Mouse (Mus musculus) MEL (cell line): ENCODE data around the gene Bag3. TPM values are rescaled to one million over a fixed set of nuclear protein-coding genes. Genes with fewer than 3 reads are reported as not detected.
A peak's percentile ranks its signal among the peaks of the same experiment; 100 is the strongest.

Source experiments
- DNase-seq: peaks from one replicate; pipeline ENCODE4 v3.0.0; 2011; ENCODE audit warnings: low read depth, low spot score
- H3K27ac ChIP-seq: 2 replicates; pipeline ENCODE4 v1.5.1; 2012; ENCODE audit warnings: low read depth, mild to moderate bottlenecking, control low read depth, low read length, moderate library complexity; ENCODE audit not compliant: control insufficient read depth
- H3K27me3 ChIP-seq, 2 experiments: fragments of 150-350 bp in 1 of 2; sonication (generic) in 1 of 2; 2 replicates each; pipeline ENCODE4 v1.6.1; 2012; ENCODE audit warnings: low read length in 2 of 2, mild to moderate bottlenecking in 2 of 2, improper control_type of control experiment in 1 of 2, moderate library complexity in 1 of 2; ENCODE audit not compliant: insufficient read depth in 2 of 2, control insufficient read depth in 1 of 2
- H3K36me3 ChIP-seq, 2 experiments: 2 replicates each; pipeline ENCODE4 v1.6.1; 2012 to 2014; ENCODE audit warnings: low read length in 2 of 2, improper control_type of control experiment in 1 of 2, inconsistent platforms in 1 of 2, mild to moderate bottlenecking in 1 of 2; ENCODE audit not compliant: insufficient read depth in 2 of 2, control insufficient read depth in 1 of 2
- H3K4me1 ChIP-seq, 2 experiments: fragments of 150-350 bp in 1 of 2; sonication (generic) in 1 of 2; 2 replicates each; pipeline ENCODE4 v1.6.1; 2012; ENCODE audit warnings: low read length in 2 of 2, improper control_type of control experiment in 1 of 2, mild to moderate bottlenecking in 1 of 2; ENCODE audit not compliant: insufficient read depth in 2 of 2, control insufficient read depth in 1 of 2
- H3K4me3 ChIP-seq, 2 experiments: fragments of 150-350 bp in 1 of 2; sonication (generic) in 1 of 2; 2 replicates each; pipeline ENCODE4 v1.5.1; 2012; ENCODE audit warnings: low read depth in 2 of 2, low read length in 2 of 2, mild to moderate bottlenecking in 2 of 2, moderate library complexity in 2 of 2, control low read depth in 1 of 2, improper control_type of control experiment in 1 of 2; ENCODE audit not compliant: control insufficient read depth in 1 of 2, insufficient read depth in 1 of 2
- H3K79me2 ChIP-seq: 2 replicates; pipeline ENCODE4 v1.6.1; 2012; ENCODE audit warnings: mild to moderate bottlenecking, low read length, moderate library complexity; ENCODE audit not compliant: control insufficient read depth, poor library complexity, insufficient read depth
- H3K9ac ChIP-seq: 2 replicates; pipeline ENCODE4 v1.6.1; 2012; ENCODE audit warnings: low read depth, mild to moderate bottlenecking, control low read depth, low read length, moderate library complexity; ENCODE audit not compliant: control insufficient read depth, poor library complexity, severe bottlenecking
- H3K9me3 ChIP-seq: fragments of 150-350 bp; sonication (generic); replicated peaks from 2 replicates; pipeline ENCODE4 v1.6.1; 2012; ENCODE audit warnings: mild to moderate bottlenecking, low read length, improper control_type of control experiment, moderate library complexity; ENCODE audit not compliant: insufficient read depth
- BHLHE40 ChIP-seq: IDR thresholded peaks from 2 replicates; pipeline ENCODE4 v1.6.1; 2012; ENCODE audit warnings: low read depth, mild to moderate bottlenecking, inconsistent platforms, low read length, improper control_type of control experiment, borderline replicate concordance
- CHD1 ChIP-seq: IDR thresholded peaks from 2 replicates; pipeline ENCODE4 v1.6.1; 2012; ENCODE audit warnings: low read depth, mild to moderate bottlenecking, inconsistent platforms, low read length, improper control_type of control experiment
- CHD2 ChIP-seq: IDR thresholded peaks from 2 replicates; pipeline ENCODE4 v1.6.1; 2011; ENCODE audit warnings: low read length, improper control_type of control experiment
- CTCF ChIP-seq, 3 experiments: IDR thresholded peaks in 2 of 3; conservative IDR thresholded peaks in 1 of 3; 2 replicates each; pipeline ENCODE4 v1.5.1; 2011 to 2012; ENCODE audit warnings: low read length in 3 of 3, low read depth in 2 of 3, mild to moderate bottlenecking in 2 of 3, improper control_type of control experiment in 1 of 3, inconsistent platforms in 1 of 3, mixed read lengths in 1 of 3, moderate library complexity in 1 of 3; ENCODE audit not compliant: control insufficient read depth in 1 of 3, insufficient read depth in 1 of 3, poor library complexity in 1 of 3, severe bottlenecking in 1 of 3
- GATA1 ChIP-seq: IDR thresholded peaks from 2 replicates; pipeline ENCODE4 v1.6.1; 2011; ENCODE audit warnings: low read depth, low read length, improper control_type of control experiment
- HCFC1 ChIP-seq: IDR thresholded peaks from 2 replicates; pipeline ENCODE4 v1.6.1; 2012; ENCODE audit warnings: low read depth, mild to moderate bottlenecking, inconsistent platforms, low read length, improper control_type of control experiment, moderate library complexity
- KAT2A ChIP-seq: conservative IDR thresholded peaks from 2 replicates; pipeline ENCODE4 v1.6.1; 2012; ENCODE audit warnings: low read depth, low read length, improper control_type of control experiment, inconsistent platforms
- MAFK ChIP-seq: IDR thresholded peaks from 2 replicates; pipeline ENCODE4 v1.6.1; 2011; ENCODE audit warnings: low read depth, mild to moderate bottlenecking, low read length, improper control_type of control experiment, borderline replicate concordance
- MAZ ChIP-seq: IDR thresholded peaks from 2 replicates; pipeline ENCODE4 v1.6.1; 2012; ENCODE audit warnings: low read depth, mild to moderate bottlenecking, inconsistent platforms, low read length, improper control_type of control experiment
- POLR2A ChIP-seq, 2 experiments: IDR thresholded peaks; 2 replicates each; pipeline ENCODE4 v1.6.1; 2011 to 2012; ENCODE audit warnings: low read length in 2 of 2, mild to moderate bottlenecking in 2 of 2, control low read depth in 1 of 2, improper control_type of control experiment in 1 of 2, low read depth in 1 of 2, moderate library complexity in 1 of 2; ENCODE audit not compliant: control insufficient read depth in 1 of 2, insufficient read depth in 1 of 2, poor library complexity in 1 of 2
- SIN3A ChIP-seq: IDR thresholded peaks from 2 replicates; pipeline ENCODE4 v1.6.1; 2012; ENCODE audit warnings: low read length, improper control_type of control experiment, inconsistent platforms
- TCF12 ChIP-seq: IDR thresholded peaks from 2 replicates; pipeline ENCODE4 v1.6.1; 2014; ENCODE audit warnings: low read depth, mild to moderate bottlenecking, inconsistent platforms, low read length, improper control_type of control experiment, moderate library complexity
- UBTF ChIP-seq: IDR thresholded peaks from 2 replicates; pipeline ENCODE4 v1.6.1; 2012; ENCODE audit warnings: low read depth, mild to moderate bottlenecking, inconsistent platforms, low read length, improper control_type of control experiment, moderate library complexity, borderline replicate concordance; ENCODE audit not compliant: insufficient read depth
- USF1 ChIP-seq: IDR thresholded peaks from 2 replicates; pipeline ENCODE4 v1.6.1; 2014; ENCODE audit warnings: low read depth, mild to moderate bottlenecking, inconsistent platforms, low read length, improper control_type of control experiment, moderate library complexity
- ZC3H11A ChIP-seq: IDR thresholded peaks from 2 replicates; pipeline ENCODE4 v1.6.1; 2012; ENCODE audit warnings: low read depth, mild to moderate bottlenecking, inconsistent platforms, low read length, improper control_type of control experiment
- ZKSCAN1 ChIP-seq: IDR thresholded peaks from 2 replicates; pipeline ENCODE4 v1.6.1; 2012; ENCODE audit warnings: low read depth, mild to moderate bottlenecking, inconsistent platforms, low read length, improper control_type of control experiment, moderate library complexity
- polyA plus RNA-seq, 2 experiments: library from polyadenylated mRNA; stranded (reverse) in 1 of 2; unstranded in 1 of 2; fragments of >175 nt in 1 of 2; fragments of >200 nt in 1 of 2; gene quantifications; 2 replicates each; pipeline versions ENCODE4 v1.2.1 to v1.2.4; 2012; ENCODE audit warnings: low replicate concordance in 2 of 2, low read depth in 1 of 2; ENCODE audit not compliant: insufficient read length in 2 of 2, insufficient read depth in 1 of 2, missing spikeins in 1 of 2
- total RNA-seq: library from RNA; depleted of rRNA; stranded (reverse); fragments of 300-350 nt; gene quantifications from 2 replicates; pipeline ENCODE4 v1.2.3, GENCODE M21; 2012

The Bag3 gene
- total and polyA plus RNA-seq, 3 experiments, result 5.1 to 13.4 TPM; not detected in 1

DNA sequence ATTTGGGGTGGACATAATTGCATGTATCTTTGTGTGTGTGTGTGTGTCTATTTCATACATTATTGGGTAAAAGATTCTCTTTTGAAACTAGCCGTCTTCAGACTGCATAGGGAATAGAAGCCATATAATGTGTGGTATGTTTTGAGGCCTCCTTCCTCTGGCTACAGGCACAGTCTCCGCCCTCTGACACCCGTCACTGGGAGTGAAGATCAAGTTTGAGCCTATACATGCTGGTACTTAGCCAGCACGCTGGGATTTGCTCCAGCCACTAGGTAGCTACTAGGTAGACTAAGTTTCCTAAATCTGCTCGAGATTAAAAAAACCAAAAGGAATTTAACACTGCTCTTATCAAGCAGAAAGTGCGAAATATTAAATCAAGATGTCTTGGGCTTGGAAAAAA, 3.2 kb downstream of the Bag3 start:
- H3K36me3 ChIP-seq, result peaks cover 0 to 31% of the 10 kb centered on the region in 2 experiments; a peak in 2 of 4 replicates
- H3K9ac ChIP-seq, result no peak overlapping the region
- no peak for TF ChIP-seq ZKSCAN1
- TF ChIP-seq CHD2, result no peak
- no peak for TF ChIP-seq BHLHE40
- TF ChIP-seq USF1, result no peak
- no peak for TF ChIP-seq MAZ
- no peak for TF ChIP-seq SIN3A
- no peak for TF ChIP-seq UBTF
- no peak for TF ChIP-seq HCFC1
- no peak for TF ChIP-seq KAT2A
- TF ChIP-seq CHD1, result no peak
- TF ChIP-seq CTCF (IDR thresholded peaks at IDR 0.05 in 2 of 3, conservative IDR thresholded peaks at IDR 0.05 in 1 of 3; ENCODE audit: control insufficient read depth in 1 of 3, insufficient read depth in 1 of 3, low read depth in 2 of 3, low read length in 3 of 3, poor library complexity in 1 of 3, severe bottlenecking in 1 of 3), result no peak
- no peak for TF ChIP-seq ZC3H11A
- TF ChIP-seq MAFK, result no peak
- no peak for TF ChIP-seq GATA1
- no peak for TF ChIP-seq POLR2A (IDR thresholded peaks at IDR 0.05; ENCODE audit: control insufficient read depth in 1 of 2, insufficient read depth in 1 of 2, low read depth in 1 of 2, low read length in 2 of 2, poor library complexity in 1 of 2)
- no peaks in the 10 kb centered on the region for H3K27me3 ChIP-seq
- no peak overlapping the region for H3K4me3 ChIP-seq
- DNase-seq, result peak; percentile 53
- H3K27ac ChIP-seq, result no peak overlapping the region
- no peaks in the 10 kb centered on the region for H3K9me3 ChIP-seq
- peaks cover 42% of the 10 kb centered on the region for H3K79me2 ChIP-seq
- peaks cover 9 to 24% of the 10 kb centered on the region in 2 experiments for H3K4me1 ChIP-seq

DNA sequence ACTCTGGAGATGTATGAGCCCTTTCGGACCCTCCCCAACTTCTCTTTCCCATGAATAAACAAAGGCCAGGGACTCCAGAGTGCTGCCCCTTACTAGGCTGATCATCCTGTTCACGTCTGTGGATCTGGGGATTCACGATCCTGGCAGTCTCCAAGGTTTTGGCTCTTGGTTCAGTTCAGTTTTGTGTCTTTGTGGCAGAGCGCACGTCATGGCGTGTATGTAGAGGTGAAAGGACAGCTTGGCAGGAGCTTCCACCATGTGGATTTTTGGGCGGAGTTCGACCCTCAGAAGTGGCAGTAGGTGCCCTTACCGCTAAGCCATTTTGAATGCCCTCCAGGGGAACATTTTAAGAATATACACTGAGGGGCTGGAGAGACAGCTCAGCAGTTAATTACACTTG, 5.2 kb downstream of the Bag3 start:
- Histone ChIP-seq H3K9me3 (no peaks in the 10 kb centered on the region), H3K79me2 (peaks cover 44% of the 10 kb centered on the region), H3K9ac (no peak overlapping the region), H3K4me3 (no peak overlapping the region), H3K4me1 (peaks cover 17 to 38% of the 10 kb centered on the region in 2 experiments), H3K36me3 (peaks cover 0 to 41% of the 10 kb centered on the region in 2 experiments; a peak in 2 of 4 replicates), H3K27me3 (no peaks in the 10 kb centered on the region), H3K27ac (no peak overlapping the region)
- no peak for DNase-seq
- TF ChIP-seq UBTF, result no peak
- TF ChIP-seq TCF12, result no peak

DNA sequence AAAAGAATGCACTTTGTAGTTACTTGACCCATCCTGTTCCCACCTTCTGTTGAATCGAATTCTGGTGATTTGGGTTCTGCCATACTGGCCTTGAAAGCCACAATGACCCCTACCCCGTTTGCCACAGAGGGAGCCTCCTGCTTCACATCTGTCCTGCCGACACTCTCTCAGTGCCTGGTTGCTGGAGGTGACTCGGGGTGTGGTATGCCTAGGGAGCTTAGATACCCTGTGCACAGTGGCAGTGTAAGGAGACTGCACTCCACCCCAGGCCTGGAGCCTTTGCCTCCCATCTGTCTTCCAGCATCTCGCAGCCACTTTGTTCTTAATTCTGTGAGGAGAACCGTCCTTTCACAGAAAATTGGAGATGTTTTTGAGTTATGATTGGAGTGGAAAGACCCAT, 5.7 kb downstream of the Bag3 start:
- TF ChIP-seq POLR2A (IDR thresholded peaks at IDR 0.05; ENCODE audit: control insufficient read depth in 1 of 2, insufficient read depth in 1 of 2, low read depth in 1 of 2, low read length in 2 of 2, poor library complexity in 1 of 2), result no peak
- TF ChIP-seq, all 39 proteins: peak for 0
- Histone ChIP-seq H3K9ac (no peak overlapping the region), H3K9me3 (no peaks in the 10 kb centered on the region), H3K27me3 (no peaks in the 10 kb centered on the region), H3K4me3 (no peak overlapping the region), H3K79me2 (peaks cover 41% of the 10 kb centered on the region), H3K4me1 (peaks cover 22 to 43% of the 10 kb centered on the region in 2 experiments), H3K36me3 (peaks cover 0 to 44% of the 10 kb centered on the region in 2 experiments; a peak in 2 of 4 replicates), H3K27ac (peak overlapping the region; percentile 8; the same call in 1 of the 2 replicates)
- DNase-seq, result peak; percentile 21
